Mouse (Mus musculus) ES-E14 (cell line): ENCODE results near the gene Acp5.

Source experiments
- HCFC1 ChIP-seq: IDR thresholded peaks from 2 replicates; pipeline ENCODE4 v1.6.1; 2012; ENCODE audit warnings: low read length, inconsistent platforms, borderline replicate concordance; ENCODE audit not compliant: insufficient read depth
- ZC3H11A ChIP-seq: IDR thresholded peaks from 2 replicates; pipeline ENCODE4 v1.6.1; 2012; ENCODE audit warnings: low read depth, mild to moderate bottlenecking, inconsistent platforms, low read length, borderline replicate concordance
- ZNF384 ChIP-seq: IDR thresholded peaks from 2 replicates; pipeline ENCODE4 v1.6.1; 2012; ENCODE audit warnings: low read depth, low read length, inconsistent platforms

GRCm38 (mm10) chr9:22119543-22119942 lies 16.0 kb downstream of the Acp5 start:
- TF ChIP-seq ZNF384 (no peak), HCFC1 (no peak), ZC3H11A (no peak)
